Mouse (Mus musculus) heart, adult 9 months (tissue): Measurements from ENCODE around the gene Ptpn22.

Experiments
- DNase-seq, 2 experiments: peaks; one replicate each; pipeline ENCODE4 v3.0.0; 2022; ENCODE audit warnings: low spot score in 2 of 2

Gene Ptpn22

DNA sequence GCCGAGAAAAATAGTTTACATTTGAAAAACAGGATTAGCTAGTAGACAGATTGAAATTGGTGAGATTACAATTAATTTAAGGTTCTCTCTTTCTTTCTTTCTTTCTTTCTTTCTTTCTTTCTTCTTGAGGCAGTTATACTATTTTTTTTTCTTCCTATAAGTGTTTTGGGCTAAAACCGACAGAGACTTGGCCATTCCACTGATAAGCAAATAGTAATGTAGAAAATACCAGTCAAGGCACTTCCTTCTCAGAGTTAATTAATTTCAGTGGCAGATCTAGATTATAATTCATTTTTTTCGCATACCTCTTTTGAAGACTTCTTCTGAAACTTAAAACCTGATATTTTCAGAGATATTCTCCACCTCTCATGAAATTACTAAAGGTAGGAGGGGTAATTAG lies 65.7 kb downstream of the Ptpn22 start:
- DNase-seq, result no peak

DNA sequence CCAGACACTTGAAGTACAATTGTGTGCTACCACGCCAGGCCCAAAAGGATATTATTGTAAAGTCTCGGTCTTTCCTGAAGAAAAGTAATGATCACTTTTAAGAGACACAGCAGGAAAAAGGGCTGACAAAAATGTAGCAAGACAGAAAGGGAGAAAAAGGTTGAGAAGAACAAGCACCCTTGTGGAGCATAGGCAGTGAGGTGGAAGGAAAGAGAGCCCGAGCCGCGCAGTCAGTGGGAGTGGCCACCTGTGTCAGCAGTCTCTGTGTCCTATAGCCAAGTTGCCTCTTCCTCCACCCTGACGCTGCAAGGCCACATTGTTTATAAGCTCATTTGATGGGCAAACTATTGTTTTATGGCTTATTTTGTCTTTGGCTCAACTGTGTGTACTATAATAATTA lies 67.9 kb downstream of the Ptpn22 start:
- DNase-seq, result no peak

DNA sequence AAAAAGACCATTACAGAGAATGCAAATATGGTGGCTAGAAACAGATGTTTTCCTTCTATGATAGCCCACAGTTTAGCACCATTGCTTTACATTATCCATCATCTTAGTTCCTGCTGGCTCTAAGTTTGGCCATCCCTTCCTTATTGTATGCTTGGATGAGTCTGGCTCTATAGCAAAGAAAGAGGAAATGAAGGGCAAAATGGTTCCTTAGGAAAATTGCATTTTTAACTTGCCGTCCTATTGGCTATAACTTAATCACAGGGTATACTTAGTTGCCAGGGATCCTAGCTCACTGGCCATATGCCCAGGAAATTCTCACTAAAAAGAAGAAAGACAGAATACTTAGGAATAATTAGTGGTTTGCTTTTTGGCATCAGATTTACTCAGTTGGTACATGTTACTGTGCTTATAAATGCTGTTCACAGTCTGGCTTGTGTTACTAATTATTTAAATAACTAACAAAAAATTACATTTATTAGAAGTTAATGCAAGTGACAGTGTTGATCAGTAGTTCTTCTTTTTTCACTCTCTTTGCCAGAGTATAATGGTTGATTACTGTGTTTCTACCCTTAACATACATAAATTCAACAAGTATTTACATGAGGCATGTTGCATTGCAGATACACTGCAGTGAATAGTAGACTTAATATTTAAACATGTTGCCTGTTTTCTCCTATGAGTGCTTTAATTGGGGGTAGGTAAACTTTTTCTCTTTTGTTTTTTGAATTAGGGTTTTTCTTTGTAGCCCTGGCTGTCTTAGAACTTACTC lies 85.4 kb downstream of the Ptpn22 start:
- DNase-seq, result no peak

DNA sequence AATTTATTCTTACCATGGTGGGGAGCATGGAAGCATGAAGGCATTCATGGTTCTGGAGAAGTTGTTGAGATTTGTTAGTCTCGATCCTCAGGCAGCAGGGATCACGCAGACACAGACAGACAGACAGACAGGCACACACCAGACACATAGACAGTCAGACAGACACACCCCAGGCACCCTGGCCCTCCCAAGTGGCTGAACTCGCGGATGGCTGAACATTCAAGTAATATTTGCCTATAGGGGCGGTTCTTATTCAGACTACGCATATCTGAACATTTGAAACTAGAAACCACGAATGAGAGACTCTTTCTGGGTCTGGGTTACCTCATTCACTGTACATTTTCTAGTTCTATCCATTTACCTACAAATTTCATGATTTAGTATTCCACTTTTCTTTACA lies 89.1 kb downstream of the Ptpn22 start:
- DNase-seq, result no peak

DNA sequence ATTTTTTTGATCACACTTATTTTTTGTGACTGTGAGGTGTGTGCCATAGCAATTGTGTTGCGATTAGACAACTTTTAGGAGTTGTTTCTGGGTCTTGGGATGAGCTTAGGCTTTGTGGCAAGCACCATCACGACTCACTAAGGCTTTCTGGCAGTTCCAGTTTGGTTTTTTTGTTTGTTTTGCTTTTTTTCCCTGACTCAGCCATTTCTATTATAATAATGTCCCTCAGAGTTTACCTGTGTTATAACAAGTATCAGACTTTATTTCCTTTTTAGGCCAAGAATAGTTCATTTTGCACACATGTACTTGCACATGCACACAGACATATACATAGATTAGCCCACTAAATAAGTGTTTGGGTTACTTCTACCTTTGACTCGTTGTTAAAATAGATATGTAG lies 101.0 kb downstream of the Ptpn22 start:
- no peak for DNase-seq
